Mouse (Mus musculus): Measurements from ENCODE around the gene Capns2.

DNA sequence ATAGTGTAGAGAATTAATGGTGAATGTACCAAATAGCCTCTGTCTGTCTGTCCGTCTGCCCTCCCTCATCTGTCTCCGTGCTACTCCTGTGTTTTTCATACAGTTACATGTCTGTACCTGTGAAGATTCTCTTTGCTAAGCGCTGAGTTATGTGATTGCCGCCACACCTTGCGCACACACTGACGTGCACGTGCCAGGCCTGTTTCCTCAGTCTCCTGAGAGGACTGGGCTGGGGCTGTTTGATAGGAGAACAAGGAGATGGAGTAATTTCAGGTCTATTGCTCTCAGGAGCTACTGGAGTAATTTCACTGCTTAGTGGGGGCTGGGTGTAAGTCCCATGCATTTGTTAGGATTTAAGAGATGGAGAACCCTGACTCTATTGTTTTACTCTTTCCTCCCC is 6.2 kb upstream of the Capns2 start:
- TF ChIP-seq CTCF (IDR thresholded peaks at IDR 0.05 in 2 of 3, conservative IDR thresholded peaks at IDR 0.05 in 1 of 3; ENCODE audit: control insufficient read depth in 1 of 3, insufficient read depth in 1 of 3, low read depth in 2 of 3, low read length in 3 of 3, poor library complexity in 1 of 3, severe bottlenecking in 1 of 3) (no peak), TAL1 (IDR thresholded peaks at IDR 0.05; ENCODE audit: low read length) (no peak), POLR2A (IDR thresholded peaks at IDR 0.05; ENCODE audit: control insufficient read depth in 1 of 2, insufficient read depth in 1 of 2, low read depth in 1 of 2, low read length in 2 of 2, poor library complexity in 1 of 2) (no peak), ETS1 (IDR thresholded peaks at IDR 0.05; ENCODE audit: low read depth, low read length) (no peak), MAFK (IDR thresholded peaks at IDR 0.05; ENCODE audit: borderline replicate concordance, low read depth, low read length) (no peak), E2F4 (IDR thresholded peaks at IDR 0.05; ENCODE audit: borderline replicate concordance, low read depth, low read length) (no peak), TBP (IDR thresholded peaks at IDR 0.05; ENCODE audit: low read depth, low read length) (no peak), JUND (IDR thresholded peaks at IDR 0.05; ENCODE audit: low read depth, low read length) (no peak), POLR2AphosphoS5 (IDR thresholded peaks at IDR 0.05; ENCODE audit: borderline replicate concordance, low read depth, low read length) (no peak)
